Mouse (Mus musculus): ENCODE measurements around the gene Map7d1.

Gene Map7d1

DNA sequence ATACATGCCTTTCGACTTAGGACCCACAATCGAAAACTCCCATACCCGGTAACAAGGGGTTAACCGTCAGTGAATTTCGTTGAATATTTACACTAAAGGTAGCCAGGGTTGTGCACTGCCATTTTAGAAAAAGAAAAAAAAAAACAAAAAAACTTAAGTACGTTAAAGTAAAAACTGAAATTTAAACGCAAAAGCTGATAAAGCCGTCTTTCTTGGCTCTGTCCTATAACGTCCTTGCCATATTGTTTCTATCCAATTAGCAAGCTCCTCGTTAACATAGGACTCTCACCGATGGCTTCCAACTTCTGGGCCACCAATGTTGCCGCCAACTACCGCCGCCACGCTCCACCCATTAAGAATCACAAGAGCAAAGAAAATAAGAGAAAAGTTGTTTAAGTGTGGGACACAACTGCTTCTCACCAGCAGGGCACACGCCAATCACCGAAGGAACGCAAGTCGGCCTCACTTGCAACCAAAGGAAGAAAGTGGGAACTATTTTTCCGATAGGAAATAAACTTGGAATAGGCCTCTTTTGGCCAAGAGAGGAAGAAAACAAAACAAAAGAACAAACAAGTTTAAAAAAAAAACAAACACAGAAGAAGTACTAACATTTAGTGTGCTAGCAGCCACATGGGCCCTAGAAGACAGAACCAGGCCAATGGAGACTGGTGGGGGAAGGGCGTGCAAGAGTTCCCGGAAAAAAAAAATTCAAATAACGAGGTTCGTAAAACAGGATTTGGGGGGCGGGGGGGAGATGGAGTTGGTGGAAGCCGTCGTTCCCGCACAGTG lies 54.4 kb downstream of the Map7d1 start:
- DNase-seq: peak; percentile 25 to 50

DNA sequence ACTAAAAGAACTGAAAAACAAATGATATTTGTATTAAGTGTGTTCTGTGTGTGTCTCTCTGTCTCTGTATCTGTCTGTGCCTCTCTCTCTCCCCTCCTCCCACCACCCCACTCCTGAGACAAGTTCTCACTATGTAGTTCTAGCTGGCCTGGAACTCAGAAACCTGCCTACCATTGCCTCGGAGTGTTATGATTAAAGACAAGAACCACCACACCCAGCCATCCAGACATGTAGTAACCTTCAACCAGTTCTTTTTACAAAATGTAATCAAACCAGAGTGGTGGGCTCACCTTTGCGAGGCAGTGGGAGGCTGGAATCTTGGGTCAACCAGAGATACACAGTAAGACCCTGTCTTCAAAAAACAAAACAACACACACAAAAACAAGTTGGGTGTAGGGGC lies 55.5 kb downstream of the Map7d1 start:
- DNase-seq: no peak

DNA sequence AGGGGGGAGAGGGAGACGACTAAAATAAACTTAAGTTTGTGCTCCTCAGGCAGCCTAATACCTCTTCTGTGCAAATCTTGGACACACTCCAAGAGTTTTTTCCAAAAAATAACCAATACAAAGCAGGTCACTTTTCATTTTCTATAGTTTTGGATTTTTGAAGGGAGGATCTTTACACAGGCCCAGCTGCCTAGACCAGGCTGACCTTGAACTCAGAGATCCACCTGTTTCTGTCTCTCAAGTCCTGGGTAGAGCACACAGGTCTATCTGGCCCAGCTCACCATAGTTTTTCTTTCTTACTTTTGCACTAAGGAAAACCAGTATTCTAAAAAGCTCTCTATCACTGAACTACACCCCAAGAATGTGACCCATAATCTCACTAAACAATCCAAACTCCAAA lies 56.1 kb downstream of the Map7d1 start:
- DNase-seq: no peak

DNA sequence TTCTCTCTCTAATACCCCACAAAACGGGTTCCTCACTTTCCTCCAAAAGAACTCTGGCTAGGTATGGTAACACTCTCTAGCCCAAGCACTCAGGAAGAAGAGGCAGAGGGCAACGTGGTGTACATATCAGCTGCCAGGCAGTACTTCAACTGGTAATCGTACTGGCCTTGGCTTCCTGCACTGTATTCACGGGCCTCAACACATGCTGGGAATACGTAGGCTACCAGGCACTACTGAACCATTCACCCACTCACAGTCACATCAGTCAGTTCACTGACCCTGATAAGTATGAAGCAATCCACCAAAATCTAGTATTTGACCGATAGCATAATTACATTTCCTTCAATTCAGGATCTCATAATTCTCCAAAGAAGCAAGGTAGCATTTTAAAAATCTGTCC lies 56.6 kb downstream of the Map7d1 start:
- DNase-seq: no peak

DNA sequence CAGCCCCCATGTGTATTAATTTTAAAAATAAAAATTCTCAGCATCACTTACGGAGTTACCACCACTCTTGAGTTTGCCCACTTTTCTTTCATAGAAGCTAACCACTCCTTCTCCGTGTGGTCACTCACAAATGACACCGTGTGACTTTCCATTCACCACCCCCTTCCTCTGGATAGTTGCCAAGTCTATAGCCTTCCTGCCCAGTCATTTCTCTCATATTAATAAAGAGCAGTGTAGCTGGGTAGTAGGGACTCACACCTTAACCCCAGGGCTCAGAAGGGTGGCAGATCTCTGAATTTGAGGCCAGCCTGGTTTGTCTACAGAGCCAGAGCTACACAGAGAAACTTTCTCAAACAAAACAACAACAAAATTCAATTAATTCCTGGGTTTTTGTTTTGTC lies 58.7 kb downstream of the Map7d1 start:
- peak in 1 of 2 experiments; percentile 36 for DNase-seq

DNA sequence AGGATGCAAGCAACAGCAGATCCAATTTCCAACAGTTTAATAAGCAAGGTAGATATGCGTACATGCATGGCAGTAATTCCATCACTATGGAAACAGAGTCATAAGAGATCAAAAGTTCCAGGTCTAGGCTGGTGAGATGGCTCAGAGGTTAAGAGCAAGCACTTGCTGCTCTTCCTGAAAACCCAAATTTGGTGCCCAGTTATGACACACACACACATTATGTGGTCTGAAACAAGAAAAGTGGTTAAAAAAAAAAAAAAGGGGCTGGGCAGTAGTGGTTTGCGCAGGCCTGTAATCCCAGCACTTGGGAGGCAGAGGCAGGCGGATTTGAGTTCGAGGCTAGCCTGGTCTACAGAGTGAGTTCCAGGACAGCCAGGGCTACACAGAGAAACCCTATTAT lies 61.2 kb downstream of the Map7d1 start:
- DNase-seq: no peak

DNA sequence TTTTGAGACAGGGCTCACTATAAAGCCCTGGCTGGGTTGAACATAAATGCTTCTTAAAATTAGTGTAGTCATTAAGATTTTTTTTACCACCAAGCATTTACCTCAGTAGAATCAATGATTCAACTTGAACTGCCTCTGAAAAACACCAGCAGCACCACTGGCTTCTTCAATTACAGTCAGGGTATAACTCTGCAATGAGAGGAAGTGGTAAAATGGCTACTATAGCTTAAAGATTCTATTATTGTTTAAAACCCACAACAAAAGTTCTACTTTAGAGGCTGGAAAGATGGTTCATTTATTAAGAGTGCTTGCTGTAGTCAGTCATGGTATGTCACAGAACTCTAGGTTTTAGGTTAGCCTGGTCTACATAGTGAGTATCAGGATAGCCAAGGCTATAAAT lies 61.9 kb downstream of the Map7d1 start:
- no peak for DNase-seq

DNA sequence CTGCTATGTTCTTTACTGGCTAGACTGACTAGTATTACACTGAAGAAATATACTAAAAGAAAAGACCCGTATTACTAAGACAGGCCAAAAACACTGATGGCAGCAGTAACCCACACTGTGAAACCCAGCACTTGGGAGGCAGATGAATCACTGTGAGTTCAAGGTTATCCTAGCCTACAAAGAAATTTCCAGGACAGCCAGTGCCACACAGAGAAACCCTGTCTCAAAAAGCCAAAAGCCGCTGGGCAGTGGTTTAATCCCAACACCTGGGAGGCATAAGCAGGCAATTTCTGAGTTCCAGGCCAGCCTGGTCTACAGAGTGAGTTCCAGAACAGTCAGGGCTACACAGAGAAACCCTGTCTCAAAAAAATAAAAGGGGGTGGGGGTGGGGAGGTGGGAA lies 65.5 kb downstream of the Map7d1 start:
- DNase-seq: no peak

DNA sequence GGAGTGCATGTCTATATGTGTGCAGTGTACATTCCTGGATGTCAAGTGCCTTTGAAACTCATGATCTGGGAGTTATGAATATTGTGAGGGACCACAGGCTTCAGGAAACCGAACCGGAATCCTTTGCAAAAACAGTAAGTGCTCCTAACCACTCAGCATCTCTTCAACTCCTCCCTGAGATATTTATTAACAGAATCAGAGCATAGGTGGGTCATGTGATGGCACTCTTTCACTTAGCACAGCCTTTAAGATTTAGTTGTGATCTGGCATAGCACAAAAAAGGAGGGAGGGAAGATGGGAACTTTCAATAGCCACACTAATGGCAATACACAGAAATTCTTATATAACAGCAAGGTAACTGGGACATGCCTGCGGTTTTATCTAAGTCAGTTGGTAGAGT lies 69.0 kb downstream of the Map7d1 start:
- DNase-seq: no peak

DNA sequence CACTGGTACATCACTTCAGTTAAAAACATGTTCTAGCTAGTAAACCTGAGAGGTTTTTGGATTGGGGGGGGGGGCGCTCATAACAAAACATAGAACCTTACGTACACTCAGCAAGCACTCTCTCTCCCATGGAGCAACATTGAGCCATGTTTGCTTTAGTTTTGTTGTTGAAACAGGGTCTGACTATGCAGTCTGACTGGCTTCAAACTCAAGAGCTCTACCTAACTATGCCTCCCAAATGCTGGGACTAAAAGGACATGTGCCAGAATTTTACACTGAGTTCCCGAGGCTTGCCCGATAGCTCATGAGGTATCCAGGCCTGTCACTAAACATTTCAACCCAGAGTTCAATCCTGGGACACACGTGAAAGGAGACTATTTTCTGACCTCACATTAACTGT lies 73.1 kb downstream of the Map7d1 start:
- DNase-seq: no peak

Measured in kidney, postnatal 25 days (tissue).